Mouse (Mus musculus): Measurements from ENCODE around the gene Trmt112. TPM values are rescaled to one million over a fixed set of nuclear protein-coding genes. Genes with fewer than 3 reads are reported as not detected.

The Trmt112 gene
- polyA plus RNA-seq, 1 experiment = 146 TPM

DNA sequence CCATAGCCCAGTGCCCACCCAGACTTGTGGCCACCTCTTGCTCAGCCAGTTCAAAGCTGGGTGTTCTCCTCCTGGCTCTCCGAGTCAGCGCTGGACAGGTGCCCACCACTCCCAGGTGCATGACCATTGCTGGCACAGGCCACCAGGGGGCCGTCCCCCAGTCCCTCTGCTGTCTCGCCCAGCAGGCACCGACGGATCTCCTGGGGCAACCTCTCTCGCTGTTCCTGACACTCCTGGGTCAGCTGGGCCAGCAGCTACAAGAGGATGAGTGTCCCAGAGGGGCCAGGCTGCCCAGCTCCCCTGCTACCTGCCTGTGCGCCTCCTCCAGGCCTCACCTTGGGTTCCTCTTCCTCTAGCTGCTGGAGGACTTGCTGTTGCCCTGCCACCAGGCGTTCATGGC, 44.5 kb downstream of the Trmt112 start:
- WGBS = 26% methylated on average over 9 of the region's 9 CpGs
- no peak overlapping the region for H3K4me3 ChIP-seq (ENCODE audit: insufficient read depth, low read depth, low read length)
- no peaks in the 10 kb centered on the region for H3K36me3 ChIP-seq (ENCODE audit: control insufficient read depth, insufficient read depth, low read length)
- DNase-seq = peak; percentile 74
- H3K27me3 ChIP-seq (replicated peaks; ENCODE audit: control insufficient read depth, insufficient read depth, low read length) = no peaks in the 10 kb centered on the region
- no peak overlapping the region for H3K27ac ChIP-seq (ENCODE audit: insufficient read depth, low read depth, low read length)
- TF ChIP-seq CTCF (conservative IDR thresholded peaks at IDR 0.05; ENCODE audit: insufficient read depth, insufficient read length, low read depth, low read length) (peak; percentile 61), POLR2A (IDR thresholded peaks at IDR 0.05; ENCODE audit: low read depth, low read length) (no peak)
- H3K4me1 ChIP-seq (ENCODE audit: control insufficient read depth, insufficient read depth, low read length) = peaks cover 14% of the 10 kb centered on the region; the same call in 1 of the 2 replicates

DNA sequence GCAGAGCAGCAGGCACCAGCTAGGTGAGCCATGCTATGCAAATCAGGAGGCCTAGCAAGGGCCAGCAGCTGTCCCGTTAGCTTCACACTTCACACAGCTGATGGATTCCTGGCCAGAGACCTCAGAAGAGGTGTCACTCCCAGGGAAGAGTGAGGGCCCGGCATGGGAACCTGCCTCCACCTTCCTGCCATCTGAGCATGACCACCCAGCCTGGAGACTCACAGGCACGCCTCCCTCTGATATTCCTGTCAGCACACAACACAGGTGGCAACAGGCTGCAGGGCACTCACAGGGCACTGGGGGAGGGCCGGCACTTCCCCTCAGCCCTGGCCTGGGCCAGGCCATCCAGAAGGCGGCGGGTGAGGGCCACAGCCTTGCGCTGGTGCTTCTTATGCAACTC, 45.9 kb downstream of the Trmt112 start:
- no peak for DNase-seq
- TF ChIP-seq CTCF (conservative IDR thresholded peaks at IDR 0.05; ENCODE audit: insufficient read depth, insufficient read length, low read depth, low read length) = no peak
- TF ChIP-seq POLR2A (IDR thresholded peaks at IDR 0.05; ENCODE audit: low read depth, low read length) = no peak
- no peak overlapping the region for H3K4me3 ChIP-seq (ENCODE audit: insufficient read depth, low read depth, low read length)
- H3K36me3 ChIP-seq (ENCODE audit: control insufficient read depth, insufficient read depth, low read length) = no peaks in the 10 kb centered on the region
- H3K27ac ChIP-seq (ENCODE audit: insufficient read depth, low read depth, low read length) = no peak overlapping the region
- H3K27me3 ChIP-seq (replicated peaks; ENCODE audit: control insufficient read depth, insufficient read depth, low read length) = no peaks in the 10 kb centered on the region
- 88% methylated on average over 7 of the region's 7 CpGs for WGBS
- peaks cover 10% of the 10 kb centered on the region; the same call in 1 of the 2 replicates for H3K4me1 ChIP-seq (ENCODE audit: control insufficient read depth, insufficient read depth, low read length)

DNA sequence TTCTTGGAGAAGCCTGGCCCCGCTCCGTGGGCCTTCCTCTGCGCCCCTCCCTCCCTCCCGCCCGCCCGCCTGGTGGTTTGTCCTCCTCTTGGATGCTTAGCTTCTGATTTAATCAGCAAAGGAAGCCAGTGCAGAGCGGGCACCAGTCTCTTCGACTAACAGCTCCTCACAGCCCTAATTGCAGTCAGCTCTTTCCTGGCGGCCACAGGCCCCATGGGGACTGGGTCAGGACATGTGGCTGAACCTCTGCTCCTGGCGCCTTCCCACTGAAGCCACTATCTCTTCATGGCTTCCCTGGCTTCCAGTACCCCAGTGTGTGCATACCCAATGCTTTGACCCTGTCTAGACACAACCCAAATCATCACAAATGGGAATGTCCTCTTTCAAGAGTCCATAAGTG, 47.0 kb downstream of the Trmt112 start:
- Histone ChIP-seq H3K4me3 (ENCODE audit: insufficient read depth, low read depth, low read length) (no peak overlapping the region), H3K36me3 (ENCODE audit: control insufficient read depth, insufficient read depth, low read length) (no peaks in the 10 kb centered on the region), H3K4me1 (ENCODE audit: control insufficient read depth, insufficient read depth, low read length) (peaks cover 10% of the 10 kb centered on the region; the same call in 1 of the 2 replicates), H3K27ac (ENCODE audit: insufficient read depth, low read depth, low read length) (no peak overlapping the region), H3K27me3 (replicated peaks; ENCODE audit: control insufficient read depth, insufficient read depth, low read length) (no peaks in the 10 kb centered on the region)
- 87% methylated on average over 10 of the region's 10 CpGs for WGBS
- DNase-seq = no peak
- no peak for TF ChIP-seq POLR2A (IDR thresholded peaks at IDR 0.05; ENCODE audit: low read depth, low read length)
- TF ChIP-seq CTCF (conservative IDR thresholded peaks at IDR 0.05; ENCODE audit: insufficient read depth, insufficient read length, low read depth, low read length) = no peak

Other genes starting within 250 kb of the Trmt112 start
- 19.9 and 22.8 TPM in 2 replicates for gene Rps6ka4, start 69.1 kb upstream of the Trmt112 start, polyA plus RNA-seq (2012; rRNA removed)
- gene Ccdc88b, start 51.5 kb upstream of the Trmt112 start, polyA plus RNA-seq (2012; rRNA removed) = 2.1 and 2.2 TPM in 2 replicates
- gene Prdx5, start 408 bp downstream of the Trmt112 start, polyA plus RNA-seq (2012; rRNA removed) = 1,575 and 2,285 TPM in 2 replicates
- 134 and 155 TPM in 2 replicates for gene Esrra, start 12.1 kb downstream of the Trmt112 start, polyA plus RNA-seq (2012; rRNA removed)
- 0.44 and 0.99 TPM in 2 replicates for gene Catsperz, start 15.7 kb downstream of the Trmt112 start, polyA plus RNA-seq (2012; rRNA removed)
- 0.07 and 0.08 TPM in 2 replicates for gene Kcnk4, start 24.8 kb downstream of the Trmt112 start, polyA plus RNA-seq (2012; rRNA removed)
- 75.4 and 83.1 TPM in 2 replicates for gene Bad, start 32.2 kb downstream of the Trmt112 start, polyA plus RNA-seq (2012; rRNA removed)
- 78.4 and 91.7 TPM in 2 replicates for gene Gpr137, start 32.8 kb downstream of the Trmt112 start, polyA plus RNA-seq (2012; rRNA removed)
- gene Ppp1r14b, start 65.3 kb downstream of the Trmt112 start, polyA plus RNA-seq (2012; rRNA removed) = 48.7 and 55.3 TPM in 2 replicates
- 40.2 and 53.7 TPM in 2 replicates for gene Plcb3, start 66.8 kb downstream of the Trmt112 start, polyA plus RNA-seq (2012; rRNA removed)
- gene Fkbp2, start 70.8 kb downstream of the Trmt112 start, polyA plus RNA-seq (2012; rRNA removed) = 96.3 and 136 TPM in 2 replicates
- 82.9 and 83.0 TPM in 2 replicates for gene Vegfb, start 78.0 kb downstream of the Trmt112 start, polyA plus RNA-seq (2012; rRNA removed)
- gene Dnajc4, start 82.9 kb downstream of the Trmt112 start, polyA plus RNA-seq (2012; rRNA removed) = 48.8 and 50.1 TPM in 2 replicates
- 58.3 and 63.4 TPM in 2 replicates for gene Nudt22, start 86.4 kb downstream of the Trmt112 start, polyA plus RNA-seq (2012; rRNA removed)
- gene Trpt1, start 86.4 kb downstream of the Trmt112 start, polyA plus RNA-seq (2012; rRNA removed) = 19.3 and 22.5 TPM in 2 replicates
- gene Fermt3, start 109.8 kb downstream of the Trmt112 start, polyA plus RNA-seq (2012; rRNA removed) = 5.2 and 9.2 TPM in 2 replicates
- gene Stip1, start 130.3 kb downstream of the Trmt112 start, polyA plus RNA-seq (2012; rRNA removed) = 40.6 and 51.4 TPM in 2 replicates
- gene Macrod1, start 147.1 kb downstream of the Trmt112 start, polyA plus RNA-seq (2012; rRNA removed) = 61.7 and 67.2 TPM in 2 replicates
- 23.1 and 25.1 TPM in 2 replicates for gene Flrt1, start 196.0 kb downstream of the Trmt112 start, polyA plus RNA-seq (2012; rRNA removed)

Data from kidney, adult 2 months (tissue).